Mouse (Mus musculus) MEL (cell line): ENCODE measurements around the gene Gm5127. TPM values are rescaled to one million over a fixed set of nuclear protein-coding genes. Genes with fewer than 3 reads are reported as not detected.

ENCODE experiments used
- DNase-seq: peaks from one replicate; pipeline ENCODE4 v3.0.0; 2011; ENCODE audit warnings: low read depth, low spot score
- H3K27ac ChIP-seq: 2 replicates; pipeline ENCODE4 v1.5.1; 2012; ENCODE audit warnings: low read depth, mild to moderate bottlenecking, control low read depth, low read length, moderate library complexity; ENCODE audit not compliant: control insufficient read depth
- H3K27me3 ChIP-seq, 2 experiments: fragments of 150-350 bp in 1 of 2; sonication (generic) in 1 of 2; 2 replicates each; pipeline ENCODE4 v1.6.1; 2012; ENCODE audit warnings: low read length in 2 of 2, mild to moderate bottlenecking in 2 of 2, improper control_type of control experiment in 1 of 2, moderate library complexity in 1 of 2; ENCODE audit not compliant: insufficient read depth in 2 of 2, control insufficient read depth in 1 of 2
- H3K36me3 ChIP-seq, 2 experiments: 2 replicates each; pipeline ENCODE4 v1.6.1; 2012 to 2014; ENCODE audit warnings: low read length in 2 of 2, improper control_type of control experiment in 1 of 2, inconsistent platforms in 1 of 2, mild to moderate bottlenecking in 1 of 2; ENCODE audit not compliant: insufficient read depth in 2 of 2, control insufficient read depth in 1 of 2
- H3K4me1 ChIP-seq, 2 experiments: fragments of 150-350 bp in 1 of 2; sonication (generic) in 1 of 2; 2 replicates each; pipeline ENCODE4 v1.6.1; 2012; ENCODE audit warnings: low read length in 2 of 2, improper control_type of control experiment in 1 of 2, mild to moderate bottlenecking in 1 of 2; ENCODE audit not compliant: insufficient read depth in 2 of 2, control insufficient read depth in 1 of 2
- H3K4me3 ChIP-seq, 2 experiments: fragments of 150-350 bp in 1 of 2; sonication (generic) in 1 of 2; 2 replicates each; pipeline ENCODE4 v1.5.1; 2012; ENCODE audit warnings: low read depth in 2 of 2, low read length in 2 of 2, mild to moderate bottlenecking in 2 of 2, moderate library complexity in 2 of 2, control low read depth in 1 of 2, improper control_type of control experiment in 1 of 2; ENCODE audit not compliant: control insufficient read depth in 1 of 2, insufficient read depth in 1 of 2
- H3K79me2 ChIP-seq: 2 replicates; pipeline ENCODE4 v1.6.1; 2012; ENCODE audit warnings: mild to moderate bottlenecking, low read length, moderate library complexity; ENCODE audit not compliant: control insufficient read depth, poor library complexity, insufficient read depth
- H3K9ac ChIP-seq: 2 replicates; pipeline ENCODE4 v1.6.1; 2012; ENCODE audit warnings: low read depth, mild to moderate bottlenecking, control low read depth, low read length, moderate library complexity; ENCODE audit not compliant: control insufficient read depth, poor library complexity, severe bottlenecking
- H3K9me3 ChIP-seq: fragments of 150-350 bp; sonication (generic); replicated peaks from 2 replicates; pipeline ENCODE4 v1.6.1; 2012; ENCODE audit warnings: mild to moderate bottlenecking, low read length, improper control_type of control experiment, moderate library complexity; ENCODE audit not compliant: insufficient read depth
- CHD2 ChIP-seq: IDR thresholded peaks from 2 replicates; pipeline ENCODE4 v1.6.1; 2011; ENCODE audit warnings: low read length, improper control_type of control experiment
- ELF1 ChIP-seq: IDR thresholded peaks from 2 replicates; pipeline ENCODE4 v1.6.1; 2014; ENCODE audit warnings: low read depth, mild to moderate bottlenecking, inconsistent platforms, low read length, improper control_type of control experiment, moderate library complexity
- GABPA ChIP-seq: IDR thresholded peaks from 2 replicates; pipeline ENCODE4 v1.6.1; 2012; ENCODE audit warnings: low read depth, mild to moderate bottlenecking, inconsistent platforms, low read length, improper control_type of control experiment, moderate library complexity
- GATA1 ChIP-seq: IDR thresholded peaks from 2 replicates; pipeline ENCODE4 v1.6.1; 2011; ENCODE audit warnings: low read depth, low read length, improper control_type of control experiment
- MAZ ChIP-seq: IDR thresholded peaks from 2 replicates; pipeline ENCODE4 v1.6.1; 2012; ENCODE audit warnings: low read depth, mild to moderate bottlenecking, inconsistent platforms, low read length, improper control_type of control experiment
- MEF2A ChIP-seq: IDR thresholded peaks from 2 replicates; pipeline ENCODE4 v1.6.1; 2014; ENCODE audit warnings: low read depth, mild to moderate bottlenecking, inconsistent platforms, low read length, improper control_type of control experiment; ENCODE audit not compliant: poor library complexity, insufficient replicate concordance, severe bottlenecking; ENCODE audit errors: extremely low read depth
- MYC ChIP-seq: IDR thresholded peaks from 2 replicates; pipeline ENCODE4 v1.6.1; 2011; ENCODE audit warnings: low read depth, mild to moderate bottlenecking, low read length, improper control_type of control experiment, moderate library complexity
- NRF1 ChIP-seq: IDR thresholded peaks from 2 replicates; pipeline ENCODE4 v1.6.1; 2014; ENCODE audit warnings: low read depth, mild to moderate bottlenecking, inconsistent platforms, low read length, improper control_type of control experiment, moderate library complexity; ENCODE audit not compliant: poor library complexity, insufficient read depth, severe bottlenecking
- POLR2AphosphoS5 ChIP-seq: IDR thresholded peaks from 2 replicates; pipeline ENCODE4 v1.6.1; 2012; ENCODE audit warnings: low read depth, borderline replicate concordance, mild to moderate bottlenecking, inconsistent platforms, low read length, moderate library complexity, mixed read lengths
- RCOR1 ChIP-seq: IDR thresholded peaks from 2 replicates; pipeline ENCODE4 v1.6.1; 2012; ENCODE audit warnings: low read depth, mild to moderate bottlenecking, inconsistent platforms, low read length, improper control_type of control experiment
- SMC3 ChIP-seq: IDR thresholded peaks from 2 replicates; pipeline ENCODE4 v1.6.1; 2011; ENCODE audit warnings: low read depth, low read length, improper control_type of control experiment
- TAL1 ChIP-seq: IDR thresholded peaks from 2 replicates; pipeline ENCODE4 v1.6.1; 2012; ENCODE audit warnings: mild to moderate bottlenecking, inconsistent platforms, low read length, moderate library complexity, mixed read lengths
- USF1 ChIP-seq: IDR thresholded peaks from 2 replicates; pipeline ENCODE4 v1.6.1; 2014; ENCODE audit warnings: low read depth, mild to moderate bottlenecking, inconsistent platforms, low read length, improper control_type of control experiment, moderate library complexity
- ZC3H11A ChIP-seq: IDR thresholded peaks from 2 replicates; pipeline ENCODE4 v1.6.1; 2012; ENCODE audit warnings: low read depth, mild to moderate bottlenecking, inconsistent platforms, low read length, improper control_type of control experiment
- ZMIZ1 ChIP-seq: IDR thresholded peaks from 2 replicates; pipeline ENCODE4 v1.6.1; 2012; ENCODE audit warnings: low read depth, mild to moderate bottlenecking, inconsistent platforms, low read length, improper control_type of control experiment, moderate library complexity
- polyA plus RNA-seq, 2 experiments: library from polyadenylated mRNA; stranded (reverse) in 1 of 2; unstranded in 1 of 2; fragments of >175 nt in 1 of 2; fragments of >200 nt in 1 of 2; gene quantifications; 2 replicates each; pipeline versions ENCODE4 v1.2.1 to v1.2.4; 2012; ENCODE audit warnings: low replicate concordance in 2 of 2, low read depth in 1 of 2; ENCODE audit not compliant: insufficient read length in 2 of 2, insufficient read depth in 1 of 2, missing spikeins in 1 of 2
- total RNA-seq: library from RNA; depleted of rRNA; stranded (reverse); fragments of 300-350 nt; gene quantifications from 2 replicates; pipeline ENCODE4 v1.2.3, GENCODE M21; 2012

Gm5127 gene
- total and polyA plus RNA-seq, 3 experiments: not detected

DNA sequence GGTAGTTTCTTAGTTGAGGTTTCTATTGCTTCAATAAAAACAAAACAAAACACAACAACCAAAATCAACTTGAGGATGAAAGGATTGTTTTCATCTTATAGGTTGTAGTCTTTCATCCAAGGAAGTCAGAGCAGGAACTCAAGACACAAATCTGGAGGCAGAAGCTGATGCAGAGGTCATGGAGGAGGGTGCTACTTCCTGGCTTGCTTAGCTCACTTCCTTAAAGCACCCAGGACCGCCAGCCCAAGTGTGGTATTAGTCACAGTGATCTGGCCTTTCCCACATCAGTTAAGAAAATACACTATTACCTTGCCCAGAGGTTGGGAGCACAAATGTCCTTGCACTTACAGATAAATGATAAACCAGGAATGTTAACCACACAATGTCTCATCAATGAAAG, 45.5 kb downstream of the Gm5127 start:
- TF ChIP-seq ZC3H11A: no peak
- no peak for TF ChIP-seq ZMIZ1
- H3K4me3 ChIP-seq: no peak overlapping the region
- H3K9ac ChIP-seq: no peak overlapping the region
- H3K9me3 ChIP-seq: no peaks in the 10 kb centered on the region
- H3K27me3 ChIP-seq: no peaks in the 10 kb centered on the region
- no peaks in the 10 kb centered on the region for H3K4me1 ChIP-seq
- H3K79me2 ChIP-seq: no peaks in the 10 kb centered on the region
- no peak for DNase-seq
- no peak overlapping the region for H3K27ac ChIP-seq
- no peaks in the 10 kb centered on the region for H3K36me3 ChIP-seq

DNA sequence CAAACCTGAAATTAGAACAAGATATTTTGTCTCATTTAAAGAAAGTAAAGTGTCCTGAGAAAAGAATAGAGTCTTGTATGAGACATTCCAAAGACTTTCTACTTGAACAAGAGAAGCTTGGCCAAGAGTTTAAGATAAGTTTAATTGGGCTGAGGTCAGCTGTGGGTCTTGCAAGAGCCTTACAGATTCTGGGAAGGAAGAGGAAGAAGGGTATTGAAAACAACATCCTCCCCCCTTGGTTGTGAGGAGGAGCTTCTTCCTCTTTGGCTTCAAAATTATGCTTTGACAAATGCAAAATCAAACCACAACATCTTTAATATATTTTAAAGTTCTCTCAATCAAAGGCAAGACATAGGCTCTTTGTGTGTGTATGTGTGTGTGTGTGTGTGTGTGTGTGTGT, 50.6 kb downstream of the Gm5127 start:
- H3K27ac ChIP-seq: no peak overlapping the region
- no peak overlapping the region for H3K4me3 ChIP-seq
- no peak overlapping the region for H3K9ac ChIP-seq
- H3K79me2 ChIP-seq: no peaks in the 10 kb centered on the region
- H3K27me3 ChIP-seq: no peaks in the 10 kb centered on the region
- H3K9me3 ChIP-seq: no peaks in the 10 kb centered on the region
- H3K4me1 ChIP-seq: no peaks in the 10 kb centered on the region
- no peak for DNase-seq
- TF ChIP-seq RCOR1 (no peak), NRF1 (no peak), SMC3 (no peak), CHD2 (no peak), MYC (no peak), TAL1 (no peak), GABPA (no peak), ELF1 (no peak), ZC3H11A (no peak), MAZ (no peak), GATA1 (no peak), MEF2A (no peak), POLR2AphosphoS5 (no peak), USF1 (no peak)
- no peaks in the 10 kb centered on the region for H3K36me3 ChIP-seq
